Mouse (Mus musculus) myocyte (in vitro differentiated cells): Measurements from ENCODE around the gene Ccdc96.

Experiments
- CEBPB ChIP-seq: IDR thresholded peaks from 2 replicates; pipeline ENCODE4 v1.6.1; 2011; ENCODE audit warnings: mild to moderate bottlenecking, moderate library complexity; ENCODE audit not compliant: poor library complexity, insufficient read depth, severe bottlenecking
- E2F4 ChIP-seq: IDR thresholded peaks from one replicate; pipeline ENCODE4 v1.6.1; 2011; ENCODE audit warnings: mild to moderate bottlenecking, control low read depth, moderate library complexity; ENCODE audit not compliant: insufficient read depth
- MAX ChIP-seq: IDR thresholded peaks from one replicate; pipeline ENCODE4 v1.6.1; 2011; ENCODE audit warnings: low read depth, mild to moderate bottlenecking, control low read depth
- MYOD1 ChIP-seq, 3 experiments: IDR thresholded peaks; one replicate each; pipeline ENCODE4 v1.6.1; 2011; ENCODE audit warnings: control low read depth in 2 of 3, low read depth in 2 of 3, mild to moderate bottlenecking in 2 of 3, moderate library complexity in 1 of 3; ENCODE audit not compliant: insufficient read length in 2 of 3, control insufficient read depth in 1 of 3
- MYOG ChIP-seq, 3 experiments: IDR thresholded peaks; one replicate each; pipeline ENCODE4 v1.6.1; 2011; ENCODE audit warnings: control low read depth in 2 of 3, low read depth in 2 of 3, mild to moderate bottlenecking in 2 of 3; ENCODE audit not compliant: insufficient read length in 2 of 3, control insufficient read depth in 1 of 3, insufficient read depth in 1 of 3
- POLR2A ChIP-seq: IDR thresholded peaks from one replicate; pipeline ENCODE4 v1.6.1; 2011; ENCODE audit warnings: low read depth, mild to moderate bottlenecking, control low read depth, moderate library complexity; ENCODE audit not compliant: insufficient read length
- REST ChIP-seq: IDR thresholded peaks from one replicate; pipeline ENCODE4 v1.6.1; 2011; ENCODE audit warnings: mild to moderate bottlenecking, control low read depth, moderate library complexity; ENCODE audit not compliant: insufficient read depth, insufficient read length
- SRF ChIP-seq: IDR thresholded peaks from one replicate; pipeline ENCODE4 v1.6.1; 2011; ENCODE audit warnings: low read depth; ENCODE audit not compliant: control insufficient read depth, insufficient read length
- TCF12 ChIP-seq: IDR thresholded peaks from one replicate; pipeline ENCODE4 v1.6.1; 2011; ENCODE audit warnings: mild to moderate bottlenecking, control low read depth; ENCODE audit not compliant: poor library complexity, insufficient read depth, severe bottlenecking
- USF1 ChIP-seq: IDR thresholded peaks from one replicate; pipeline ENCODE4 v1.6.1; 2011; ENCODE audit warnings: low read depth, mild to moderate bottlenecking, control low read depth, moderate library complexity

DNA sequence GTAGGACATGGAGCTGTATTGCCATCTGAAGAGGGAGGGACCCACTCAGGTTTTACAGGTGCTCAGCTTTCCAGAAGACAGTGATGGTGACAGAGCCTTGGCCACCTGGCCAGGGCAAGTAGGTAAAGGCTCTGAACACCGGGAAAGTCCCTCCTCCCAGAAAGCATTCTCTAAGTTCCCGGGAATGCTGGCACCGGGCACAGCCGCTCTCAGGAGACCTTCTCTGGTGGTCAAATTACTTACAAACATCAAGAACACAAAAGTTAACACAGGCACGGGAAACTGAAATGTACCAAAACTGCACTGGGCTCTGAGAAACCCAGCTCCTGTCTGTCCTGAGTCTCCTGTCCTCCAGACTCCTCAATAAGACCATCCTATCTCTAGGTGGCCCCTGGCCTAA lies 45.3 kb downstream of the Ccdc96 start:
- TF ChIP-seq MAX (no peak), POLR2A (no peak), MYOG (IDR thresholded peaks at IDR 0.05; ENCODE audit: control insufficient read depth in 1 of 3, insufficient read depth in 1 of 3, insufficient read length in 2 of 3, low read depth in 2 of 3) (no peak), TCF12 (no peak), MYOD1 (IDR thresholded peaks at IDR 0.05; ENCODE audit: control insufficient read depth in 1 of 3, insufficient read length in 2 of 3, low read depth in 2 of 3) (no peak), CEBPB (no peak), SRF (no peak), REST (no peak), USF1 (no peak), E2F4 (no peak)
